Comparison of ENCODE assay signal across 26 mouse cellular contexts in genomic region chr3:86002940-86003339, GRCm38 (mm10). TPM values are rescaled to one million over a fixed set of nuclear protein-coding genes. Genes with fewer than 3 reads are reported as not detected.
"Had no signal": no experiment of that assay in that cellular context is flagged by ENCODE, and none has a peak within 500 bp of the region (broad histone marks: within the 10 kb centered on the region; RNA-seq: fewer than 3 reads in every experiment).

No protein-coding gene starts in this region.

- H3K27ac ChIP-seq: kidney, postnatal 0 days; layer of hippocampus, adult 2 months; limb, embryonic 12.5 days; limb, embryonic 15.5 days; liver, embryonic 14.5 days had no signal

- DNase-seq: kidney, adult 2 months; layer of hippocampus, adult 9-11 months; left cerebral cortex, postnatal 4 days; midbrain, embryonic 14.5 days; thymus, adult 2 months had no signal

- H3K9me3 ChIP-seq: limb, embryonic 12.5 days; limb, embryonic 15.5 days had no signal

- ATAC-seq: inflammation-experienced regulatory T-cells, adult 6 months; intestine, postnatal 0 days; liver, postnatal 0 days had no signal

- H3K4me3 ChIP-seq: layer of hippocampus, adult 2 months; limb, embryonic 12.5 days; limb, embryonic 15.5 days; megakaryocyte, embryonic 14.5 days had no signal

- H3K9ac ChIP-seq: limb, embryonic 12.5 days; limb, embryonic 15.5 days; liver, embryonic 14.5 days; liver, postnatal 0 days had no signal

- H3K4me2 ChIP-seq: limb, embryonic 12.5 days; limb, embryonic 15.5 days; liver, embryonic 11.5 days; midbrain, embryonic 11.5 days had no signal

- H3K4me1 ChIP-seq: limb, embryonic 12.5 days; limb, embryonic 15.5 days; megakaryocyte, embryonic 14.5 days had no signal

- H3K27me3 ChIP-seq: limb, embryonic 12.5 days; limb, embryonic 15.5 days had no signal

- H3K36me3 ChIP-seq: limb, embryonic 15.5 days had no signal

RNA-seq across cellular contexts. Expression of gene Prss48, which starts 0.6 kb away (rescaled TPM):
- total RNA-seq: layer of hippocampus, adult 2 months; left cerebral cortex, adult 8-10 months; left cerebral cortex, postnatal 14 days; left cerebral cortex, postnatal 4 days; midbrain, postnatal 0 days had no signal
- polyA plus RNA-seq: inflammation-experienced regulatory T-cells, adult 6 months; kidney, adult 2 months; kidney, embryonic 14.5 days; kidney, postnatal 0 days; large intestine, adult 2 months; limb, embryonic 12.5 days; limb, embryonic 15.5 days; liver, embryonic 14.5 days; liver, postnatal 0 days; midbrain, embryonic 11.5 days; midbrain, embryonic 14.5 days; midbrain, postnatal 0 days; neural tube, embryonic 11.5 days; neural tube, embryonic 14.5 days; small intestine, adult 2 months; spleen, adult 2 months; stomach, embryonic 16.5 days; thymus, adult 2 months had no signal
